Mouse (Mus musculus) ES-Bruce4 (cell line): Measurements from ENCODE around the gene Abcc3.

Experiments used
- CTCF ChIP-seq: IDR thresholded peaks from one replicate; pipeline ENCODE4 v1.8.1; 2011; ENCODE audit warnings: low read depth, low read length
- EP300 ChIP-seq: IDR thresholded peaks from 2 replicates; pipeline ENCODE4 v1.6.1; 2011; ENCODE audit warnings: low read depth, low read length; ENCODE audit not compliant: insufficient read depth
- POLR2A ChIP-seq: IDR thresholded peaks from one replicate; pipeline ENCODE4 v1.8.1; 2011; ENCODE audit warnings: low read length; ENCODE audit not compliant: insufficient read depth

DNA sequence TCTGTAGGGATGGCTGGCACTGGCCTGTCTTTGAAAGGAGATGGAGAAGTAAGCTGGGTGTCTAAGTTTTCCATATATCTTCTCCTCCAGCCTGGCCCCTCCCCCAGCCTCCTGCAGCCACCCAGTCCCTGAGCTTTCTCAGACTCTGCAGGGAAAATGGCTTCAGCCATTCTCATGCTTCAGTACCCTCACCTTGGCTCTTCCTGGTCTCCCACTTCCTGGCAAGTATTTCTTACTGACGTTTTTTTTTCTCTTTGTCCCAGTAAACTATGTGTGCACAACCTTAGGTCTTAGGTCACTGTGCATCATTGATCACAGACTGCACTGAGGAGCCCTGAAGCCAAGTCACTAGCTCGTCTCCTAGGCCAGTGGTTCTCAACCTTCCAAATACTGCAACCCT lies 13.7 kb downstream of the Abcc3 start:
- TF ChIP-seq CTCF (no peak), POLR2A (no peak), EP300 (no peak)
